Mouse (Mus musculus) ES-E14 (cell line): ENCODE measurements around the gene Spns2. TPM values are rescaled to one million over a fixed set of nuclear protein-coding genes. Genes with fewer than 3 reads are reported as not detected.

Experiments
- DNase-seq: peaks from one replicate; pipeline ENCODE4 v3.0.0-alpha.2; 2013; ENCODE audit warnings: low read depth, low spot score
- H3K27ac ChIP-seq: 2 replicates; pipeline ENCODE4 v1.5.1; 2012; ENCODE audit warnings: low read depth, mild to moderate bottlenecking, low read length, moderate library complexity, mixed read lengths; ENCODE audit not compliant: poor library complexity, insufficient read depth, severe bottlenecking
- H3K36me3 ChIP-seq: 2 replicates; pipeline ENCODE4 v1.6.1; 2012; ENCODE audit warnings: mild to moderate bottlenecking, low read length, moderate library complexity, mixed read lengths; ENCODE audit not compliant: control insufficient read depth, poor library complexity, insufficient read depth, severe bottlenecking
- H3K4me1 ChIP-seq, 2 experiments: fragments of 150-350 bp in 1 of 2; sonication (generic) in 1 of 2; 2 replicates each; pipeline ENCODE4 v1.6.1; 2012; ENCODE audit warnings: low read length in 2 of 2, mild to moderate bottlenecking in 1 of 2, mixed read lengths in 1 of 2; ENCODE audit not compliant: control insufficient read depth in 2 of 2, insufficient read depth in 2 of 2, poor library complexity in 1 of 2
- H3K4me3 ChIP-seq, 2 experiments: fragments of 150-350 bp in 1 of 2; sonication (generic) in 1 of 2; 2 replicates each; pipeline ENCODE4 v1.5.1; 2012; ENCODE audit warnings: low read length in 2 of 2, low read depth in 1 of 2, mild to moderate bottlenecking in 1 of 2, mixed read lengths in 1 of 2; ENCODE audit not compliant: insufficient read depth in 1 of 2, poor library complexity in 1 of 2, severe bottlenecking in 1 of 2
- H3K9ac ChIP-seq: 2 replicates; pipeline ENCODE4 v1.6.1; 2012; ENCODE audit warnings: low read depth, mild to moderate bottlenecking, low read length, mixed read lengths; ENCODE audit not compliant: poor library complexity, insufficient read depth, severe bottlenecking
- H3K9me3 ChIP-seq: fragments of 150-350 bp; sonication (generic); 2 replicates; pipeline ENCODE4 v1.6.1; 2012; ENCODE audit warnings: low read depth, mild to moderate bottlenecking, low read length; ENCODE audit not compliant: control insufficient read depth, insufficient read depth
- CHD2 ChIP-seq: IDR thresholded peaks from 2 replicates; pipeline ENCODE4 v1.6.1; 2014; ENCODE audit warnings: mild to moderate bottlenecking, low read depth, low read length, inconsistent platforms
- HCFC1 ChIP-seq: IDR thresholded peaks from 2 replicates; pipeline ENCODE4 v1.6.1; 2012; ENCODE audit warnings: low read length, inconsistent platforms, borderline replicate concordance; ENCODE audit not compliant: insufficient read depth
- MAFK ChIP-seq: IDR thresholded peaks from 2 replicates; pipeline ENCODE4 v1.6.1; 2014; ENCODE audit warnings: mild to moderate bottlenecking, low read depth, low read length, inconsistent platforms; ENCODE audit not compliant: insufficient read depth
- ZC3H11A ChIP-seq: IDR thresholded peaks from 2 replicates; pipeline ENCODE4 v1.6.1; 2012; ENCODE audit warnings: low read depth, mild to moderate bottlenecking, inconsistent platforms, low read length, borderline replicate concordance
- ZNF384 ChIP-seq: IDR thresholded peaks from 2 replicates; pipeline ENCODE4 v1.6.1; 2012; ENCODE audit warnings: low read depth, low read length, inconsistent platforms
- in situ Hi-C, 2 experiments: fragments of 600-800 bp; cut with MboI; formaldehyde crosslinking; loops; one replicate each; pipeline ENCODE4 v1.15.1; 2025; ENCODE audit warnings: low sequenced_read_pairs in 2 of 2, inconsistent platforms in 1 of 2; ENCODE audit not compliant: unreplicated experiment in 2 of 2
- total RNA-seq: library from RNA; depleted of rRNA; stranded (reverse); fragments of 300-350 nt; gene quantifications from 2 replicates; pipeline ENCODE4 v1.2.3, GENCODE M21; 2012

Gene Spns2
- total RNA-seq, 1 experiment = 2.4 TPM

- Histone ChIP-seq H3K27ac (no peak overlapping the region), H3K9ac (no peak overlapping the region), H3K4me1 (peaks cover 7 to 26% of the 10 kb centered on the region in 2 experiments), H3K9me3 (no peaks in the 10 kb centered on the region), H3K4me3 (peak overlapping the region in 1 of 2 experiments; percentile 29; a peak in 1 of 4 replicates), H3K36me3 (no peaks in the 10 kb centered on the region)
- TF ChIP-seq CHD2 (no peak), MAFK (no peak), ZC3H11A (no peak), ZNF384 (no peak), HCFC1 (no peak)
- no peak for DNase-seq
- in situ Hi-C loops = no loop called here
These were observed 77.8 kb downstream of the Spns2 start for GRCm38 (mm10) chr11:72411945-72412344.

- in situ Hi-C loops = no loop called here
- no peaks in the 10 kb centered on the region for H3K9me3 ChIP-seq
- H3K27ac ChIP-seq = peak within 1 kb of the TSS; percentile 9; the same call in 1 of the 2 replicates
- H3K9ac ChIP-seq = peak within 1 kb of the TSS; percentile 85
- H3K36me3 ChIP-seq = no peaks in the 10 kb centered on the region
- DNase-seq = peak; percentile 89
- H3K4me1 ChIP-seq = peaks cover 8 to 26% of the 10 kb centered on the region in 2 experiments
- peak within 1 kb of the TSS; percentile 98 for H3K4me3 ChIP-seq
- TF ChIP-seq HCFC1 = no peak
- TF ChIP-seq ZNF384 = no peak
- no peak for TF ChIP-seq ZC3H11A
- TF ChIP-seq MAFK = no peak
These were observed 78.4 kb downstream of the Spns2 start, which contains the start of gene Smtnl2 for GRCm38 (mm10) chr11:72411093-72411921. Smtnl2 (minus strand) TSS chr11:72411713.

GRCm38 (mm10) chr11:72410521-72411092, 79.1 kb downstream of the Spns2 start:
- Histone ChIP-seq H3K27ac (peak overlapping the region; percentile 9; the same call in 1 of the 2 replicates), H3K4me1 (peaks cover 8 to 32% of the 10 kb centered on the region in 2 experiments), H3K9ac (peak overlapping the region; percentile 85), H3K9me3 (no peaks in the 10 kb centered on the region), H3K4me3 (peak overlapping the region; percentile 98), H3K36me3 (no peaks in the 10 kb centered on the region)
- no peak for DNase-seq
- TF ChIP-seq ZNF384 (no peak), MAFK (no peak), ZC3H11A (no peak), CHD2 (no peak), HCFC1 (no peak)
- in situ Hi-C loops = no loop called here

- H3K27ac ChIP-seq = no peak overlapping the region
- no peak for DNase-seq
- H3K36me3 ChIP-seq = no peaks in the 10 kb centered on the region
- in situ Hi-C loops = no loop called here
- H3K9ac ChIP-seq = 0 out of 2 replicates have a peak overlapping the region, but pooled peaks have one; percentile 18
- H3K4me3 ChIP-seq = peak overlapping the region; percentile 62 to 98
- peaks cover 8 to 33% of the 10 kb centered on the region in 2 experiments for H3K4me1 ChIP-seq
- TF ChIP-seq HCFC1 = no peak
- TF ChIP-seq ZC3H11A = no peak
- TF ChIP-seq ZNF384 = no peak
- no peaks in the 10 kb centered on the region for H3K9me3 ChIP-seq
These were observed 79.9 kb downstream of the Spns2 start for GRCm38 (mm10) chr11:72409649-72410385.
